Mouse (Mus musculus) E14TG2a.4 (cell line): Measurements from ENCODE around the gene Rps6kc1.

ENCODE experiments used
- CTCF ChIP-seq: conservative IDR thresholded peaks from 2 replicates; pipeline ENCODE4 v1.5.1; 2014; ENCODE audit warnings: low read length
- NANOG ChIP-seq: IDR thresholded peaks from 2 replicates; pipeline ENCODE4 v1.6.1; 2014; ENCODE audit warnings: borderline replicate concordance, low read length, mixed read lengths
- POU5F1 ChIP-seq: IDR thresholded peaks from 2 replicates; pipeline ENCODE4 v1.6.1; 2014; ENCODE audit warnings: low read length, borderline replicate concordance

DNA sequence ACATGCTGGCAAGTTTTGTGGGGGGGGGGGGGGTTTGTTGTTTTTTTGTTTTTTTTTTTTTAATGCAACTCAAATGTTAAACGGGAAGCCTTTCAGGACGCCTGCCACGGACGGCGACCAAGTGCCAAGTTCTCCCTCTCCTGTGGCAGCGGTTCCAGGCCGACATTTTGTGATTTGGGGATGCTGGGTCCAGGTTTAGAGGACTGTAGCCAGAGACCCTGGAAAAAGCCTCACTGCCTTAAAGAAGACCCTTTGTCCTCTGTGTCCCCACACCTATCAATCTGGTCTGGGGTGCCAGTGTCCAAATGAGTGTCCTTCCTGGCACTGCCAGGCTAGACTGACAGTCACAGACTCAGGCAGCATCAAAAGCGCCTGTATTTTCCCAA lies 246.1 kb downstream of the Rps6kc1 start:
- TF ChIP-seq CTCF (no peak), NANOG (no peak), POU5F1 (no peak)
